Mouse (Mus musculus) left cerebral cortex, adult 2 months (tissue): ENCODE measurements around the gene Sh3d21. TPM values are rescaled to one million over a fixed set of nuclear protein-coding genes. Genes with fewer than 3 reads are reported as not detected.

Experiments
- DNase-seq, 2 experiments: peaks; one replicate each; pipeline ENCODE4 v3.0.0; 2021 to 2022; ENCODE audit warnings: low spot score in 2 of 2, mixed read lengths in 1 of 2; ENCODE audit errors: extremely low spot score in 1 of 2
- H3K27ac ChIP-seq: fragments of 200-600 bp; 2 replicates; pipeline ENCODE4 v1.8.1; 2022
- H3K4me3 ChIP-seq: fragments of 200-600 bp; 2 replicates; pipeline ENCODE4 v1.8.1; 2022
- CTCF ChIP-seq: fragments of 200-600 bp; IDR thresholded peaks from 2 replicates; pipeline ENCODE4 v1.8.1; 2022; ENCODE audit warnings: antibody characterized with exemption, mild to moderate bottlenecking, moderate library complexity
- intact Hi-C: fragments of 180-260 bp; cut with DNase I; formaldehyde crosslinking; loops from one replicate; pipeline ENCODE4 v1.15.1; 2025
- total RNA-seq, 2 experiments: library from RNA; stranded (reverse); gene quantifications; 2 replicates each; pipeline ENCODE4 v1.2.3; 2021

Sh3d21 gene
- total RNA-seq, 2 experiments from 2014 or later = 0.86 to 1.1 TPM

- TF ChIP-seq CTCF = peak; percentile 77
- DNase-seq = peak in 1 of 2 experiments; percentile 51
- Histone ChIP-seq H3K27ac (peak overlapping the region; percentile 38; the same call in 1 of the 2 replicates), H3K4me3 (no peak overlapping the region)
- intact Hi-C loops = loop anchor here (1.0 kb wide), 1 partner anchor 28 kb away; no protein-coding TSS in a partner anchor
Observed at GRCm38 (mm10) chr4:126113943-126114342, 49.3 kb downstream of the Sh3d21 start.

- Histone ChIP-seq H3K4me3 (no peak overlapping the region), H3K27ac (peak overlapping the region; percentile 38)
- intact Hi-C loops = loop anchor here (1.0 kb wide), 1 partner anchor 27 kb away; no protein-coding TSS in a partner anchor
- DNase-seq = no peak
- TF ChIP-seq CTCF = no peak
Observed at GRCm38 (mm10) chr4:126113243-126113642, 50.0 kb downstream of the Sh3d21 start.

- no peak for TF ChIP-seq CTCF
- DNase-seq = no peak
- peak overlapping the region; percentile 1 for H3K4me3 ChIP-seq
- intact Hi-C loops = no loop called here
- H3K27ac ChIP-seq = peak overlapping the region; percentile 90
Observed at GRCm38 (mm10) chr4:126111153-126111549, 52.1 kb downstream of the Sh3d21 start.

- Histone ChIP-seq H3K4me3 (peak overlapping the region; percentile 1), H3K27ac (peak overlapping the region; percentile 90)
- no peak; the same call in none of the 2 replicates for TF ChIP-seq CTCF
- peak; percentile 80 to 85 for DNase-seq
- intact Hi-C loops = no loop called here
Observed at GRCm38 (mm10) chr4:126110374-126111152, 52.7 kb downstream of the Sh3d21 start.

GRCm38 (mm10) chr4:126109613-126110373 is 53.5 kb downstream of the Sh3d21 start:
- H3K27ac ChIP-seq = peak overlapping the region; percentile 90
- no peak for DNase-seq
- H3K4me3 ChIP-seq = no peak overlapping the region
- intact Hi-C loops = no loop called here
- TF ChIP-seq CTCF = no peak

- no peak for TF ChIP-seq CTCF
- no peak overlapping the region for H3K4me3 ChIP-seq
- intact Hi-C loops = no loop called here
- H3K27ac ChIP-seq = peak overlapping the region; percentile 24; the same call in 1 of the 2 replicates
- no peak for DNase-seq
Observed at GRCm38 (mm10) chr4:126108061-126108740, 55.1 kb downstream of the Sh3d21 start.

- no peak for TF ChIP-seq CTCF
- Histone ChIP-seq H3K4me3 (peak overlapping the region; percentile 99), H3K27ac (peak overlapping the region; percentile 95)
- intact Hi-C loops = no loop called here
- no peak for DNase-seq
Observed at GRCm38 (mm10) chr4:126105131-126105783, 58.0 kb downstream of the Sh3d21 start.

GRCm38 (mm10) chr4:126104261-126105075 is 58.8 kb downstream of the Sh3d21 start:
- peak; percentile 35 to 37 for DNase-seq

GRCm38 (mm10) chr4:126103590-126104068 is 59.7 kb downstream of the Sh3d21 start, which contains the start of gene Stk40:
Gene Stk40 (plus strand): TSS chr4:126103957.
- intact Hi-C loops = loop anchor here (5.0 kb wide), 1 partner anchor 149 kb away; no protein-coding TSS in a partner anchor
- peak; percentile 77 for TF ChIP-seq CTCF
- Histone ChIP-seq H3K4me3 (peak within 1 kb of the TSS; percentile 99), H3K27ac (peak within 1 kb of the TSS; percentile 95)
- DNase-seq = peak; percentile 94 to 95

More at GRCm38 (mm10) chr4:126104261-126105075, 58.8 kb downstream of the Sh3d21 start:
- TF ChIP-seq CTCF = no peak
- intact Hi-C loops = loop anchor here (5.0 kb wide), 1 partner anchor 148 kb away; no protein-coding TSS in a partner anchor
- Histone ChIP-seq H3K4me3 (peak overlapping the region; percentile 99), H3K27ac (peak overlapping the region; percentile 95)

GRCm38 (mm10) chr4:126103057-126103581 is 60.2 kb downstream of the Sh3d21 start:
- peak; percentile 83 to 86 for DNase-seq
- intact Hi-C loops = loop anchor here (5.0 kb wide), 1 partner anchor 149 kb away; no protein-coding TSS in a partner anchor
- no peak for TF ChIP-seq CTCF
- peak overlapping the region; percentile 99 for H3K4me3 ChIP-seq
- H3K27ac ChIP-seq = peak overlapping the region; percentile 93
